Mouse (Mus musculus): ENCODE results near the gene Mpp4.

DNA sequence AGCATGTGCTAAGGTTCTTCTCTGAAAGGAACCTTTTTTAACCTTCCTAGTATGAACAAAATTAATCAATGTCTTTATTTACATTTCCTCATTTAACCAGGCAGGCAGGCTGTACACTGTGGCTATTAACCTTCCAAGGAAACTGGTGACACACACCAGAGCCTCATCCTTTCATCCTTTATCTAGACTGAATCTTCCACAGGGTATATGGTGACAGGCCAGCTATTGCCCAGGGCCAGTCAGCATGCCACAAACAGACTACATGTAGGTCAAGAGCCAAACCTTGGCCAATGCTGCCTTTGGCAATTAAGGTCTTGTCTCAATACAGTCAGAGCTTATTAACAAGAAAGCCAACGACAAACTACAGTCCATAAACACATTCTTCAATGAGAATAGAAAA lies 38.4 kb upstream of the Mpp4 start:
- TF ChIP-seq CTCF (IDR thresholded peaks at IDR 0.05; ENCODE audit: low read depth, low read length) (no peak), POLR2A (IDR thresholded peaks at IDR 0.05; ENCODE audit: extremely low read depth, insufficient read depth, low read length) (no peak)
